Mouse (Mus musculus): ENCODE measurements around the gene Nicn1.
A peak's percentile ranks its signal among the peaks of the same experiment; 100 is the strongest.

GRCm38 (mm10) chr9:108338886-108339781 lies 48.9 kb downstream of the Nicn1 start, which contains the start of gene Gpx1:
- TF ChIP-seq POLR2A (IDR thresholded peaks at IDR 0.05; ENCODE audit: insufficient read depth, low read depth, low read length) (peak; percentile 100), CTCF (IDR thresholded peaks at IDR 0.05) (no peak; the same call in 1 of the 2 replicates), EP300 (IDR thresholded peaks at IDR 0.05; ENCODE audit: insufficient read depth, low read depth, low read length) (peak; percentile 94)
